Mouse (Mus musculus): ENCODE measurements around the gene Dock9. TPM values are rescaled to one million over a fixed set of nuclear protein-coding genes. Genes with fewer than 3 reads are reported as not detected.

Gene Dock9
- polyA plus RNA-seq, 1 experiment, result 0.04 TPM

DNA sequence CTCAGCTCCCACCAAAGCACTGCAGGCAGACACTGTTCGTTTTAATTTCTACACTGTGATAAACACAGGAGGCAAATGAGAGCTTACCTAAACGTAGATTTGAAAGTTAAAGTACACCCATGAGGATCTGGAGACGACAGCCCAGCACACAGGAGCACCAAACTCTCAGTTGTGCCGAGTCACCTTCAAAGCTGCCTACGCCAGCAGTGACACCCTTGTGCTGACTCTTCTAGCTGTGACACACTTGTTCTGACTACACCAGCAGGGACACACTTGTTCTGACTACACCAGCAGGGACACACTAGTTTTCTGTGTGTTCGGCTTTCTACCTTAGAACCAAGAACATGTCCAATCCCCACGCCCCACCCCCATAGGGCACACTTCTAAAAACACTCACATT is 110.4 kb downstream of the Dock9 start:
- no peak overlapping the region for H3K4me3 ChIP-seq (replicated peaks)
- no peaks in the 10 kb centered on the region for H3K9me3 ChIP-seq (ENCODE audit: control insufficient read depth, low read length)
- no peaks in the 10 kb centered on the region for H3K36me3 ChIP-seq (ENCODE audit: control insufficient read depth)

DNA sequence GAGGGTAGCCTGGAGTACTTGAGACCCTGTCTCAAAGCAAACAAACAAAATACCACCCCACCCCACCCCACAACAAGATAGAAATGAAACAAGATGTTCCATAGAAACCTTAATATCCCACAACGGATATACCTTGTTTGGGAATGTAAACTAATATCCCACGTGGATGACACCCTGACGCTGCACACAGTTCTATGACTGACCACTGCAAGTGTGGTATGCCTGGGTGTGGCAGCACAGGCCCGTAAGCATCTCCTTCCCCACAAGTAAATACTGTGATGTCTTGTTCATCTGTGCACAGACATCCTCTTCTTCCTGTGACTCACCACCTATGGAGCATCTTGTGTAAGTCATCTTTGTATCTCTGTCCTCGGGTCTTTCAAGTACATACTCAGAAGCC is 118.7 kb downstream of the Dock9 start:
- TF ChIP-seq GATA1 (IDR thresholded peaks at IDR 0.05; ENCODE audit: low read length) (no peak), TAL1 (IDR thresholded peaks at IDR 0.05; ENCODE audit: low read length) (no peak)
- Histone ChIP-seq H3K27me3 (ENCODE audit: control insufficient read depth) (no peaks in the 10 kb centered on the region), H3K9me3 (ENCODE audit: control insufficient read depth, low read length) (no peaks in the 10 kb centered on the region), H3K36me3 (ENCODE audit: control insufficient read depth) (no peaks in the 10 kb centered on the region), H3K4me1 (ENCODE audit: control insufficient read depth) (no peaks in the 10 kb centered on the region), H3K4me3 (replicated peaks) (no peak overlapping the region)

More for the DNA sequence above, 110.4 kb downstream of the Dock9 start:
- H3K27me3 ChIP-seq (ENCODE audit: control insufficient read depth), result no peaks in the 10 kb centered on the region
- TF ChIP-seq GATA1 (IDR thresholded peaks at IDR 0.05; ENCODE audit: low read length) (no peak), TAL1 (IDR thresholded peaks at IDR 0.05; ENCODE audit: low read length) (no peak)
- no peaks in the 10 kb centered on the region for H3K4me1 ChIP-seq (ENCODE audit: control insufficient read depth)

- Histone ChIP-seq H3K9me3 (ENCODE audit: control insufficient read depth, low read length) (no peaks in the 10 kb centered on the region), H3K4me3 (replicated peaks) (no peak overlapping the region), H3K27me3 (ENCODE audit: control insufficient read depth) (no peaks in the 10 kb centered on the region), H3K36me3 (ENCODE audit: control insufficient read depth) (no peaks in the 10 kb centered on the region), H3K4me1 (ENCODE audit: control insufficient read depth) (no peaks in the 10 kb centered on the region)
- no peak for TF ChIP-seq GATA1 (IDR thresholded peaks at IDR 0.05; ENCODE audit: low read length)
These were observed 119.2 kb downstream of the Dock9 start for GRCm38 (mm10) chr14:121678445-121678844.

DNA sequence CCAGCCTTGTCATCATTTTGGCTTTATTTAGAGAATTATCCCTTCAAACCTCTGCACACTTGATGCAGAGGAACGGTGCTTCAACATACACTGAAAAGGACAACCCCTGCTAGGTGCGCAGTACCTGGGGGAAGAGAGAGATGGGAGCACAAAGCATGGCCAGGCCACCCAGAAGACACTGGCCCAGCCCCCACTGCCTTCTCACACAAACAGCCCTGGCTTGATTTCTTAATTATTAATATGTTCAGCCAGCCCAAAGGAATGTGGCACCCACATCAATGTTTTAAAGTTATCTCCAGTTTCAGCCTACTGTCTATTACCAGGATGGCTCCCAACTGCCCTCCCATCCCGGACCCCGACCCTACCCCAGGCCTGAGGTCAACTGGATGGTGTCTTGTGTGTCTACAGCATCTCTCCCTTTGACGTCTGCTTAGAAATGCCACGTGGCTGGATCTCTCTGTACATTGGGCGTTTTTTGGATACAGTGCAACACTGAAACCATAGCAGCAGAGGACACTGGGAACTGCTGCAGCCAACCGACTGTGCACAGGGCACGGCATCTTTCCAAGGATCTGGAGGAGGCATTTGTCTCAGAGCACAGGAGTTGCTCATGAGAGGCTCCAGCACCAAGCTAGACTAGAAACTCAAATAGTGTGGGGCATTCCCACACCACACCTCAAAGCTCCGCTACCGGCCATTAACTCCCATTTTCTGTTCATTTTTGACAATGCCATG is 120.9 kb downstream of the Dock9 start:
- Histone ChIP-seq H3K27me3 (ENCODE audit: control insufficient read depth) (no peaks in the 10 kb centered on the region), H3K36me3 (ENCODE audit: control insufficient read depth) (no peaks in the 10 kb centered on the region), H3K4me3 (replicated peaks) (no peak overlapping the region), H3K4me1 (ENCODE audit: control insufficient read depth) (no peaks in the 10 kb centered on the region), H3K9me3 (ENCODE audit: control insufficient read depth, low read length) (no peaks in the 10 kb centered on the region)
- TF ChIP-seq GATA1 (IDR thresholded peaks at IDR 0.05; ENCODE audit: low read length) (no peak), TAL1 (IDR thresholded peaks at IDR 0.05; ENCODE audit: low read length) (no peak)

- H3K9me3 ChIP-seq (ENCODE audit: control insufficient read depth, low read length), result no peaks in the 10 kb centered on the region
These were observed 121.5 kb downstream of the Dock9 start for GRCm38 (mm10) chr14:121676121-121676591.

DNA sequence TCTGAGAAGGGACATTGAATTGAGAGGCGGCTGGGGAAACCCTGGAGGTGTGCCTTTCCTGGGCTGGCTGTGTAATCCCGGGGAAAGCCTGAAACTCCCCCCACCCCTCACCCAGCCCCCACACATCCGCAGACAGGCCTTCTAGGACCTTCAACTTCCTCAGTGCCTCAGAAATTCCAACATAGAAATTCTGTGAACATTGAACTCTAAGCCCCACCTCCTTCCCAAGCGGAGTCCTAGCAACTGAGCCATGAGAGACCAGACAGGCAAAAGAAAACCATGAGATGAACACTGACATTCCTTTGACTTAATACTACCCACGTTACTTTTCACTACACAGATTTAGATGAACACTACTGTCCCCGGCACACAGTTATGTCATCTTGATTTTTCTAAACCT is 122.1 kb downstream of the Dock9 start:
- Histone ChIP-seq H3K27me3 (ENCODE audit: control insufficient read depth) (no peaks in the 10 kb centered on the region), H3K4me3 (replicated peaks) (no peak overlapping the region), H3K9me3 (ENCODE audit: control insufficient read depth, low read length) (no peaks in the 10 kb centered on the region), H3K36me3 (ENCODE audit: control insufficient read depth) (no peaks in the 10 kb centered on the region), H3K4me1 (ENCODE audit: control insufficient read depth) (no peaks in the 10 kb centered on the region)
- TF ChIP-seq GATA1 (IDR thresholded peaks at IDR 0.05; ENCODE audit: low read length) (no peak), TAL1 (IDR thresholded peaks at IDR 0.05; ENCODE audit: low read length) (no peak)

More at GRCm38 (mm10) chr14:121676121-121676591, 121.5 kb downstream of the Dock9 start:
- TF ChIP-seq TAL1 (IDR thresholded peaks at IDR 0.05; ENCODE audit: low read length) (no peak), GATA1 (IDR thresholded peaks at IDR 0.05; ENCODE audit: low read length) (no peak)
- Histone ChIP-seq H3K36me3 (ENCODE audit: control insufficient read depth) (no peaks in the 10 kb centered on the region), H3K4me3 (replicated peaks) (no peak overlapping the region), H3K4me1 (ENCODE audit: control insufficient read depth) (no peaks in the 10 kb centered on the region), H3K27me3 (ENCODE audit: control insufficient read depth) (no peaks in the 10 kb centered on the region)

GRCm38 (mm10) chr14:121675146-121675545 is 122.5 kb downstream of the Dock9 start:
- Histone ChIP-seq H3K4me1 (ENCODE audit: control insufficient read depth) (no peaks in the 10 kb centered on the region), H3K36me3 (ENCODE audit: control insufficient read depth) (no peaks in the 10 kb centered on the region), H3K4me3 (replicated peaks) (no peak overlapping the region), H3K27me3 (ENCODE audit: control insufficient read depth) (no peaks in the 10 kb centered on the region), H3K9me3 (ENCODE audit: control insufficient read depth, low read length) (no peaks in the 10 kb centered on the region)
- TF ChIP-seq GATA1 (IDR thresholded peaks at IDR 0.05; ENCODE audit: low read length) (no peak), TAL1 (IDR thresholded peaks at IDR 0.05; ENCODE audit: low read length) (no peak)

DNA sequence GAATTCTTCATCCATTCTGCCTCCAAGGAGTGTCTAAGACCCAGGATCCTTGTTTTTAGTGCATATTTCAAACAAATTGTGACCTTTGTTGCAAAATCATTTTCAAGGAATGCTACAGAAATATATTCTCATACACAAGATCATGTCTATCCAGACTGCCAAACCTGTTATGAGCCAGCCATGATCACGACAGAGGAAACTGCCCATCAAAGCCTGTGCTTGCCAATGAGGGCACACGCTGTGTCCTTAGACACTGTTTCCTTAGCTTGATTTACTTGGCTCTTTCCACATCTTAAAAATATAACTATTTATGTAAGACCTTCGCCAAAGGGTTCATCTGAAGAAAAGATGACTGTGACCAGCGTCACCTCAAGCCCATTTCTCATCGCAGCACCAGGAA is 127.6 kb downstream of the Dock9 start:
- Histone ChIP-seq H3K27me3 (ENCODE audit: control insufficient read depth) (no peaks in the 10 kb centered on the region), H3K4me1 (ENCODE audit: control insufficient read depth) (no peaks in the 10 kb centered on the region), H3K4me3 (replicated peaks) (no peak overlapping the region), H3K9me3 (ENCODE audit: control insufficient read depth, low read length) (no peaks in the 10 kb centered on the region), H3K36me3 (ENCODE audit: control insufficient read depth) (no peaks in the 10 kb centered on the region)
- no peak for TF ChIP-seq TAL1 (IDR thresholded peaks at IDR 0.05; ENCODE audit: low read length)
- TF ChIP-seq GATA1 (IDR thresholded peaks at IDR 0.05; ENCODE audit: low read length), result no peak

- Histone ChIP-seq H3K27me3 (ENCODE audit: control insufficient read depth) (no peaks in the 10 kb centered on the region), H3K36me3 (ENCODE audit: control insufficient read depth) (no peaks in the 10 kb centered on the region), H3K4me1 (ENCODE audit: control insufficient read depth) (no peaks in the 10 kb centered on the region), H3K4me3 (replicated peaks) (no peak overlapping the region), H3K9me3 (ENCODE audit: control insufficient read depth, low read length) (no peaks in the 10 kb centered on the region; the same call in 1 of the 2 replicates)
- TF ChIP-seq TAL1 (IDR thresholded peaks at IDR 0.05; ENCODE audit: low read length) (no peak), GATA1 (IDR thresholded peaks at IDR 0.05; ENCODE audit: low read length) (no peak)
These were observed 130.9 kb downstream of the Dock9 start for GRCm38 (mm10) chr14:121666641-121667274.

Data from erythroblast, embryonic 14.5 days (primary cell).